Mouse (Mus musculus) megakaryocyte, embryonic 14.5 days (primary cell): ENCODE results near the gene A2ml1.

Source experiments
- FLI1 ChIP-seq: IDR thresholded peaks from 2 replicates; pipeline ENCODE4 v1.6.1; 2012; ENCODE audit warnings: low read length, inconsistent platforms, mixed read lengths
- GATA1 ChIP-seq: IDR thresholded peaks from 3 replicates; pipeline ENCODE4 v1.6.1; 2012; ENCODE audit warnings: mixed read lengths, low read length, inconsistent platforms, borderline replicate concordance

GRCm38 (mm10) chr6:128525801-128526200 is 55.6 kb downstream of the A2ml1 start:
- TF ChIP-seq GATA1 (no peak), FLI1 (no peak)
